Mouse (Mus musculus) fibroblast of lung, adult 2 months (primary cell): ENCODE measurements around the gene Ppt2.

Experiments used
- DNase-seq: peaks from one replicate; pipeline ENCODE4 v3.0.0-alpha.2; 2011; ENCODE audit warnings: low read depth

Ppt2 gene

GRCm38 (mm10) chr17:34586796-34587422 lies 41.4 kb downstream of the Ppt2 start:
- DNase-seq = no peak

- no peak for DNase-seq
Measured at GRCm38 (mm10) chr17:34585877-34586771, 42.2 kb downstream of the Ppt2 start.

- DNase-seq = no peak
Measured at GRCm38 (mm10) chr17:34585121-34585520, 43.2 kb downstream of the Ppt2 start.

GRCm38 (mm10) chr17:34583819-34584218 lies 44.5 kb downstream of the Ppt2 start:
- no peak for DNase-seq

- no peak for DNase-seq
Measured at GRCm38 (mm10) chr17:34583397-34583796, 44.9 kb downstream of the Ppt2 start.

- DNase-seq = no peak
Measured at GRCm38 (mm10) chr17:34582528-34582927, 45.8 kb downstream of the Ppt2 start.

- DNase-seq = no peak
Measured at GRCm38 (mm10) chr17:34578070-34578469, 50.2 kb downstream of the Ppt2 start.

- DNase-seq = no peak
Measured at GRCm38 (mm10) chr17:34576577-34576976, 51.7 kb downstream of the Ppt2 start.

GRCm38 (mm10) chr17:34572361-34572760 lies 55.9 kb downstream of the Ppt2 start:
- no peak for DNase-seq

- no peak for DNase-seq
Measured at GRCm38 (mm10) chr17:34571875-34572274, 56.4 kb downstream of the Ppt2 start.

- DNase-seq = no peak
Measured at GRCm38 (mm10) chr17:34569919-34570318, 58.4 kb downstream of the Ppt2 start.

GRCm38 (mm10) chr17:34568421-34568820 lies 59.9 kb downstream of the Ppt2 start:
- DNase-seq = no peak

- DNase-seq = no peak
Measured at GRCm38 (mm10) chr17:34567311-34567710, 61.0 kb downstream of the Ppt2 start.
